Mouse (Mus musculus): ENCODE results near the gene Hfm1. TPM values are rescaled to one million over a fixed set of nuclear protein-coding genes. Genes with fewer than 3 reads are reported as not detected.

The Hfm1 gene
- polyA plus RNA-seq, 1 experiment: 0.01 TPM

DNA sequence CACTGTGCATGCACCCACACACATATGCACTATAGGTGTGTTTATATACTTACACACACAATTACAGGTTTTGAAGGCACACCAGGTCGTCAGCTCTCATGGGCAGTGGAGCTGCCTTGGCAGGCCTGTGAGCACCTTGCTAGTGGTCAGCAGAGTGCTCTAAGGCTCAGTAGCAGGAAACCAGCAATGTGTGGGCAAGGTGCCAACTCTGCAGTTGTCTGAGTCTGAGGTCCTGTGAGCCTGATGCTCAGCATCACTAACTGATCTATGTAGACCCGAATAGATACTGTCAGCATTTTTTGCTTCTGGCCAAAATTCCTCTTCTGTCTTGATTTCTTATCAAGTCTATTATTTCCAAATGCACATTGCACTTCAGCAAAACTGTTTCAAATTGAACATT is 82.2 kb downstream of the Hfm1 start:
- DNase-seq (ENCODE audit: low read depth): no peak

DNA sequence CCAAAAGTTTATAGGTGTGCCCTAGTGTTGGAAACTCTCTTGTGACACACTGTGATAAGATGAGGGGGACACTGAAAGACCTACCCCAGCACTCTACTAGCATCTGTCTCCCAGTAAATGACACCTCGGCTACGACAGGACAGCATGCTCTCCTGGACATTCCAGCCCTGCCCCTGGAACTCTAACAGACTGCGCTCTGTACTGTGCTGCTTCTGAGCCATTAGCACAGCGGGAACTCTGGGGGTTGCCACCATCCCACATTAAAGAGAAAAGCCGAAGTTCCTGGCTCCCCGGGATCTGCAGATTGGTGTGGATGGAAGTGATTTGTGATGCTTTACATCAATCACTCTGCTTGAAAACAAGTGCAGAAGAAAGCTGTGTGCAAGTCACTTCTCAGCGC is 93.1 kb downstream of the Hfm1 start:
- DNase-seq (ENCODE audit: low read depth): no peak

DNA sequence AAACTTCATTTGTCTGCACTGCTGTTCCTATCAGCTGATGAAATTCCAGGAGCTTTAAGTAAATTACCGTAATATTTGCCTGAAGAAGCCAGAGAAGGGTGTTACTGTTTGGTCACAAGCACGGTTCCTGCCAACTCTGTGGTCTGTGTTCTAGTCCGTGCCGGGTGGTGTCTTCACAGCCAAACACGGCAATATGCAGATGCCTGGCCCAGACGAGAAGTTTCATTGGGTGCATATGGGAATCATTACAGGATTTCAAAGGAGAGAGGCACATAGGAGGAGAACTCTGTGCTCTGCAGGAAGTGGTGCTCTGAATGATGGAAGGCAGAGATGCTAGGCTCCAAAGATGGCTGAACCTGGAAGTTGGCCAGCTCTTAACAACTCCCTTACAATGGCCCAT is 94.7 kb downstream of the Hfm1 start:
- no peak for DNase-seq (ENCODE audit: low read depth)

DNA sequence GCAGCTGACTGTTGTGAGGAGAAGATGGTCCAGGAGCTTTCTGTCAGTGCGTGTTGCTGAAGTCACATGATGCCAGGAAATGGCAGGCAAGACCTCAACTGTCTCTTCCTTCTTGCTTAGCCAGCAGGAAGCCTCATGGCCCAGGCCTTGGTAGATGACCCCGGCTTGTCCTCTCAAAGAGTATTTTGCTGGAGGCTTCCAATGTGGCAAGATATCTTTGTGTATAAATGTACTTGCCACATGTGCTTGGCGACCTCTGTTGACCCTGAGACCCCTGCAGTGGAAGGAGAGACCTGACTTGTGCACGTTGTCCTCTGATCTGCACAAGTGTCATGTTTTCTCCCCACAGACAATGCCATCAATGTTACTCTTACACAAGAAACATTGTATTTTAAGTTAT is 95.3 kb downstream of the Hfm1 start:
- DNase-seq (ENCODE audit: low read depth): no peak

DNA sequence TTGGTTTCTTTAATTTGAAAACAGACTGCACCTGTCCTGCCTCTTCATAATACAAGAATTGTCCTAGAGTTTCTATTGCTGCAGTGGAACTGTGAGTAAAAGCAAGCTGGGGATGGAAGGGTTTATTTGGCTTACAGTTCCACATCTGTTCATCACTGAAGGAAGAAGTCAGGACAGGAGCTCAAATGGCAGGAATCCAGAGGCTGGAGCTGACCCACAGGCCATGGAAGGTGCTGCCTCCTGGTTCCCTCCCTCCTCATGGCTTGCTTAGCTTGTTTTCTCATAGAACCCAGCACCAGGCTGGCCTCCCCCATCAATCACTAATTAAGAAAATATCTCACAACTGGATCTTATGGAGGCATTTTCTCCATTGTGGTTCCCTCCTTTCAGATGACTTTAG is 99.4 kb downstream of the Hfm1 start:
- DNase-seq (ENCODE audit: low read depth): no peak

DNA sequence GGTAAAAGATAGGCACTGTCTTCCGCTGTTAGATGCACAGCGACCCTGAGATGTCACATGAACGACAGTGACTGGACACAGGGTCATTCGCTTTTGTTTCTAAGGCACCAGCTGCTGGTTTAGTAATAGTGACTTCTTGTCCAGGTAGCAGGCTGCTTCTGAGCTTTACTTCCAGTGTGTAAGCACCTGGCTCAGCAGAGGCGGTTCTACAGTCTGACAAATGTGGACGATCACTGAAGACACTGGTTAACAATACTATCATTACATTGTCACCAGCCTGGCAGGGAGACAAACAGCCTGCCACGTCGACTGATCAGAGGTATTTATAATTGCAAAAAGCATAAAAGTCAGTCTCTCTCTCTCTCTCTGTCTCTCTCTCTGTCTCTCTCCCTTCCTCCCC is 100.1 kb downstream of the Hfm1 start:
- no peak for DNase-seq (ENCODE audit: low read depth)

DNA sequence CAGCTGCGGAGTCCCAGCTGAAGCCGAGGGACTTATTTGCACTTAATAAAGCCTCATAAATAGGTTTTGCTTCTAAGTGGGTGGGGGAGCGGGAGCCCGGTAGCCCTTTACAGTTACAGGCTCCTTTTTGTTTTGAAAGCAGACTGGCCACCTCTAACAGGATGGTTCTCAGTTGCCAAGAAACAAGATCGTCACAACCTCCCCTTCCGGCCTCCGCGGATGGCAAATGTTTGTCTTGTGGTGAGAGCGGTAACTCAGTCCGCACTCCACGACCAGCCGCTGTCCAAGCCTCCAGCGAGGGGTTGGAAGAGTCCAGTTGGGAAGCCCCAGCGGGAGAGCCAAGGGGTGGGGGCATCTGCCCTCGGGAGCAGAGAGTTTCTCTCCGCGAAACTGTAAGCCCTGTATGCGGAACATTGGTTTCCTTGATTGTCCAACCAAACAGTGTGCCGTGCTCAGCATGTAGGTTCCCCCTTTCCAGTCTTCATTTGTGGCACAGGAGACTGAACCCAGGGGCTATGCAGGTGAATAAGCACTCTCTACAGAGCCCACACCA is 100.7 kb downstream of the Hfm1 start:
- no peak for DNase-seq (ENCODE audit: low read depth)

DNA sequence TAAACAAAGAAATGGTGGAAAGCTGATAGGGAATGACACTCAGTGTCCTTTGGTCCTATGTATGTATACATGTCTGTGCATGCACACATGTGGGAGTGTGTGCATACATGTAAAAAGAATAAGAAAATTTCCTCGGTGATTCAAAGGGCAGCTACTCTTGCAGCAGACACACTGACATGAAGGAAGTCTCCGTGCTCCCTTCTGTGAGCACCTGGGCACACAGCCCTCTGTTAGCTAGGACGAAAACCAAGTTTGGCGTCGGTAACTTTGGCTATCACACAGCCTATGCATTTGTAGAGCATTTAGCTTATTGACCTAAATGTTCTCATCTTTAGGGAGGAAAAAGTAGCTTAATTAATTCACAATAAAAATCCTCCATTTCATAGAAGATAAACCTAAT is 101.4 kb downstream of the Hfm1 start:
- no peak for DNase-seq (ENCODE audit: low read depth)

DNA sequence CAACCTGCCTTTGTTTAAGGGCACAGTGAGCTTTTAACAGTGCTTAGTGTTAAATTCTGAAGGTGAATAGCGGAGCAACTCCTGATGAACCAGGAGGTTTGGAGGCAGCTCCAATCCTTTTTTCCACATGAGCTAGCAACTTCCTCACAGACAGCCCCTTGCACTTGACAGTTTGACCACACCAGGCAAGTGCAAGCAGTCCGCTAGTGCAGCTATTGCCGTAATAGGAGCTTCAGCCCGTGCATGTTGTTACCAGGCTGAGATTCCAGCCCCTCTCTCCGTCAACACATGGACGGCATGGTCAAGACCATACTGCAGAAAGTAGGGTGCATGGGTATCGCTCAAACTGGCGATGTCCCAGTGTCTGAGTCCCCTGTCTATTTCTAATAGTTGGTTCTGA is 106.5 kb downstream of the Hfm1 start:
- no peak for DNase-seq (ENCODE audit: low read depth)

DNA sequence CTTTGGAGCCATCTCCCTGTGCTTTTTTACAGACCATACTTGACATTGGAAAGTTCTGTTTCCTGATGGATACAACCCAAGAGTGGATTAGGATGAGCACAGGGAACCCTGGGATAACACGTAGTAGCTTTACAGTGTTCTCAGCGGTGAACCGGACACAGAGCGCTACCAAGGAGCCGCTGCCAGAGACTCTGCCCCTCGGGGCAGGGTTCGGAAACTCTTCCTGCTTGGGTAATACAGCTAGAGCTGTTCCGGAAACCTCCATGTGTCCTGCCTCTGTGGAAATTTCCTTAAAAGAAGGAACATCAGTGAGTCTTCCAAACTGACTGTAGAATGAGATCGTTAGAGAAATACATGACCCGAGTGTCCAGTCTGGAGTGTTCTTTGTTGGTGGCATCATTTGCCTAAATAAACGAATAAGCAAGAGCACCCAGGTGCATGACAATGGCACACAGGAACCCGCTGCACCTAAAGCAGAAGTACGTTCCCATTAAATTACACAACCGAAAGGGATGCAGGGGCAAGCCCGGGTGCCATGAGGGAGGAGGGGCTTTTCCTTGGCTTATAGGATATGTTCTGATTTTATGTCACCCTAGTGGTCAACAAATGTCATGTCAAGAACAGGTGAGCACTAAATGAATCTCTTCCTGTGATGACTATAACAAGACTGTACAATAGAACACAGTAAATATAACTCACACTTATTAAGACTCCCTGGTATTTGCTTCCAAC is 110.0 kb downstream of the Hfm1 start:
- peak; percentile 40 for DNase-seq (ENCODE audit: low read depth)

DNA sequence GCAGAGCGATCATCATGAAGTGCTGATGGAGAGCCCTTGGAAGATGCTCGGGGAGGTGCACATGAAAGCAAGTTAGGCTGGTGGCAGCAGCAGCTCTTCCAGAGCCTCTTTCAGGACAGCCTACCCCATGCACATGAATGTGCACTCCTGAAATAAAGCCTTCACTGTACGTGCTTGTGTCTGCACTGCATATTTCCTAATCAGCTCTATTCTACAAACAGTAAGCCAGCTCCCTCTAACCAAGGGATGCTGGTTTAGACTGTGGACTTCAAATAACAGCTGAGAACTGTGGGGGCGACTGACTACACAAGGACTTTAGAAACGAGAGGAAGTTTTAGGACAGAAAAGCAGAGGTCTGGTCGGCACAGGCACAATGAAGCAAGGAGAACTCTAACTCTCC is 111.5 kb downstream of the Hfm1 start:
- DNase-seq (ENCODE audit: low read depth): no peak

DNA sequence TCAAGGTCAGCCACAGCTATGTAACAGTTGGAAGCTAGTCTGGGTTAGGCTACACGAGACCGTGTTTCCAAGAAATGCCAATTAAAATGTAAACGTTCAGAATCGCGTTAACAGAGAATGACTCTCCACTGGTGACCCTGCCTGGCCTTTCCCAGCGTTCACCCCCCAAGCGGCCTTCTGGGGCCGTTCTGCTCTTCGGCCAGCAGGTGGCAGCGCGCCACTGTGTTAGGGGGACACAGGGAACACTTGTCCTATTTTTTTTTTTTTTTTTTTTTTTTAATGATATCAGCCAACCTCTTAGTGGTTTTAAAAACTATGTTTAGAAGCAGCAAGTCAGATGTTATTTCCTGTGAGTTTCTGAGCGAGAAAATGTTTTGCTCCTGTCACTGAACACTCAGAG is 123.0 kb downstream of the Hfm1 start:
- DNase-seq (ENCODE audit: low read depth): no peak

DNA sequence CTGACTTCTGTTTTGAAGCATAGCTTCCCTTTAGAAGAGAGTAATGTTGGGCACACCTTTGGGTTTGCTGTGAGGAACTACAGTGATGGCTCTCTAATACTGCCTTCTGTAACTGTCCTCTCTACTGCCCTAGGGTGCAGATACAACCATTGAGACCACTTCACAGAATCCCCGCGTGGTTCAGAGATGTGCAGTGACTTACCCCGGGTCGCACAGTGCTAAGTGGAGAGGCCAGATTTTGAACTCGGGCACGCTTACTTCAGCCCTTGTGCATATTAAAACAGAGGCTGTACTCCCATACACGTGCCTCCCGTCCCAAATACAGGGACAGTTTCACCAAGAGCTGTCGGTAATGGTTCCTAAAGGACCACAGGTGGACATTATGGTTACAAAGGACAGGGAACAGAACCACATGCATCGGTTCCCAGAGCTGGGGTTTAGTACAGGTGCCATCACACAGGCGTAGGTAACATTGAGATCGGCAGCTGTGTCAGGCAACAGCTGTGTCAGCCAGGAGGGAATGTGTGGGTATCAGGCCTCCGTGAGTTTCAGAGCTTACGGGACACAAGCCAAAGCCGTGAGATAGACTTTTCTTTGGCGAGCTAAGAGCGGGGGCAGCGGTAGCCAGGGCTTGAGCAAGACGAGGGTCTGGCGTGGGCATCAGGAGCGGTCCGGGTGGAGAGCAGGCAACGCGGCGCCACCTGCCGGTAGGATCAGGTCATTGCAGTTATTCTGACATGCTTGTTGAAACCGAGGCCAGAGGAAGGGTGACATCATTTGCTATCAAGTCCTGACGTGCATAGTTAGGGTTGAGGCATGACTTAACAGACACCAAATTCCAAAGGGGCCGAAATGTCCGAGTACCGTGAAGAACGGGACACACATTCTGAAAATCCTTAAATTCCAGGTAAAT is 124.0 kb downstream of the Hfm1 start:
- peak; percentile 31 for DNase-seq (ENCODE audit: low read depth)

DNA sequence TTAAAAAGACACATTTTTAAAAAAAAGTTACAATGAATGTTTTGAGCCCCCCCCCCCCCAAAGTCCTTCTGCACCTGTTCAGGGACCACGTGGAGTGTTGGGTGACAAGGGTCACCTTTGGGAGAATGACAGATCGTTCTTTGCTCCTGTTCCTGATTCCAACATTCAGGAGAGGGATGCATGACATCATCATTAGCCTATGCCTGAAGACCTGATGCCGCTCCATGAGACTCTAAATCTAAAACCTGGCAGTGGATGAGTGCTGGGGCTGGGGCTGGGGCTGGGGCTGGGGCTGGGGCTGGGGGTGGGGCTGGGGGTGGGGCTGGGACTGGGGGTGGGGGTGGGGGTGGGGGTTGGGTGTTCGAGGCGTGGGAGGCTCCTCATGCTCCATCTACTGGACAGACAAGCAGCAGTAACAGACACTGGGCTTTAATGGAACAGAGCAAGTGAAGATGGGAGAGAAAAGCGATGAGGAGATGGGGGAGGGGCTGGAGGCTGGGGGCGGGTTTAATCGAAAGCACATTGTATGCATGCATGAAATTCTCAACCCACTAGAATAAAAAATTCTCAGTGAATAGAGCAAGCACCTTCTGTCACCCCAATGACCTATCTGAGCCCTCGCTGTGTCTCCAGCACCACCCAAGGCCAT is 124.8 kb downstream of the Hfm1 start:
- no peak for DNase-seq (ENCODE audit: low read depth)

DNA sequence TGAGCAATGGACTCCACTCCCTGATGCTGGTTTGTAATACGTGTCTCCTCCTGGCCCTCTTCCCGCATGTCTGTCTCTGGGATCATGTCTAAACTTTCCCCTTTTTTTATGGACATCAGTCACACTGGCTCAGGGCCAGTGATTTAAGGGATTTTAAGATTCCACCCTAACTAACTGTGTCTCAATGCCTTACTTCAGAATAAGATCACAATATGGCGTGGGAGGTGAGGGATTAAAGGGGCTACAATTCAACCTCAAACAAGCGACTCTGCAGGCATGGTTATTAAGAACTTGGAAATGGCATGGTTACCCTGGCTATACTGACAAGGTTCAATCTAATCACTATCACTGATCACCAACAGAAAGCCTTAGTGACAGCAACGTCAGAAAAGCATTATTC is 128.2 kb downstream of the Hfm1 start:
- peak; percentile 71 for DNase-seq (ENCODE audit: low read depth)

DNA sequence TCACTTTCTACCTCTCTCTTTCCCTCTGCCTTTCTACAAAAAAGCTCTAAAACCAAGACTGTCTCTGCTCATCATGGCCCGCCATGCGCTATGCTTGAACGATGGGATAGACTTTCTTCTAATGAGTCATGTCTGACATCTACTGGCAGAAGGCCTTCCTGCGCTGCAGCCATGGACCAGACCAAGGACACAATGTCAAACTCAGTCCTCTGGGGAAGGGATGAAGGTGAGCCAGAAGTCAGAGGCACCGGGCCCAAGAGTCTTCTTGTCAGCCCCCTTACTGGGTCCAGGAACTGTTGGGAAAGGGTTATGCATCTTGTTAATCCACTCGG is 134.9 kb downstream of the Hfm1 start:
- no peak for DNase-seq (ENCODE audit: low read depth)

DNA sequence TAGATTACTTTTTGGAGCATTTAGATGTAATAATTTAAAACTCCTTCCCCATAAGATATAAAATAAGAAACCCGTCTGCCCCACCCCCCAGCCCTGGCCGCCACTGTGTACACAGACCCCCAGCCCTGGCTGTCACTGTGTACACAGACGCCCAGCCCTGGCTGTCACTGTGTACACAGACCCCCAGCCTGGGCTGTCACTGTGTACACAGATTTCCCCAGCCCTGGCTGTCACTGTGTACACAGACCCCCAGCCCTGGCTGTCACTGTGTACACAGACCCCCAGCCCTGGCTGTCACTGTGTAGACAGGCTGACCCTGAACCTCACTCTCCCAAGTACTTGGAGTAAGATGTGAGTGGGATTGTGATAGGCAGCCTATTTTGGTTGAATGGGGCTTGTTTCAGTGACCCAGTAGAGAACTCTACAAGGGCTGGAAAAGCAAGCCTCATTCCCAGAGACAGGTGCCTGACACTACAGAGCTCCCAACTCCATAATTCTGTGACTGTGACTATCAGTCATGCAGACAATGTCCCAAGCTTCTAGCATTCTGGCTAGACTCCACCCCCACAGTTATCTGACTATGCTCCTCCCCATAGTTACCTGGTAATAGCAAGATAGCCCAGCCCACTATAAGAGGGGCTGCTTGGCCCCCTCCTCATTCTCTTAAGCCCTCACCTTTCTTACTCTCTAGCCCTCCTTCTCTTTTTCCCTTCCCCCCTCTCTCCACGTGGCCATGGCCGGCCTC is 135.5 kb downstream of the Hfm1 start:
- DNase-seq (ENCODE audit: low read depth): no peak

Other genes with a start within 250 kb of the Hfm1 start
- 12.4 and 13.4 TPM in 2 replicates for gene Zfp644, start 229.0 kb downstream of the Hfm1 start, polyA plus RNA-seq (2012; rRNA removed)
- 1.3 and 2.2 TPM in 2 replicates for gene Cdc7, start 38.0 kb upstream of the Hfm1 start, polyA plus RNA-seq (2012; rRNA removed)

All from gonadal fat pad, adult 2 months (tissue).